In genomic region chr6:67308994-67309393, GRCm38 (mm10) we compare ENCODE assay signal across 14 mouse cellular contexts.
"Had no signal": no experiment of that assay in that cellular context is flagged by ENCODE, and none has a peak within 500 bp of the region (broad histone marks: within the 10 kb centered on the region; RNA-seq: fewer than 3 reads in every experiment).

No protein-coding gene starts in this region.

- H3K27me3 ChIP-seq: megakaryocyte, embryonic 14.5 days; midbrain, embryonic 13.5 days; midbrain, embryonic 15.5 days; neural tube, embryonic 12.5 days; stomach, embryonic 15.5 days had no signal

- DNase-seq: lung, adult 18-20 months; lung, embryonic 14.5 days; lung, postnatal 10 days; lung, postnatal 4 days; right cerebral cortex, postnatal 14 days; thymus, adult 2 months; thymus, postnatal 25 days; thymus, postnatal 4 days had no signal

- H3K27ac ChIP-seq: midbrain, embryonic 13.5 days; midbrain, embryonic 15.5 days; neural tube, embryonic 12.5 days; stomach, embryonic 15.5 days; stomach, postnatal 0 days had no signal

- H3K4me1 ChIP-seq: midbrain, embryonic 13.5 days; midbrain, embryonic 15.5 days; neural tube, embryonic 12.5 days; stomach, embryonic 15.5 days had no signal

- H3K9me3 ChIP-seq: megakaryocyte, embryonic 14.5 days; midbrain, embryonic 13.5 days; midbrain, embryonic 15.5 days; neural tube, embryonic 12.5 days; stomach, embryonic 15.5 days had no signal

- H3K9ac ChIP-seq: lung, embryonic 14.5 days; midbrain, embryonic 13.5 days; midbrain, embryonic 15.5 days; neural tube, embryonic 12.5 days; stomach, embryonic 15.5 days had no signal

- H3K36me3 ChIP-seq: midbrain, embryonic 13.5 days; midbrain, embryonic 15.5 days; neural tube, embryonic 12.5 days; stomach, embryonic 15.5 days had no signal

- ATAC-seq: midbrain, embryonic 13.5 days; midbrain, embryonic 15.5 days had no signal

- H3K4me3 ChIP-seq: megakaryocyte, embryonic 14.5 days; midbrain, embryonic 13.5 days; midbrain, embryonic 15.5 days; neural tube, embryonic 12.5 days; stomach, embryonic 15.5 days had no signal
